Mouse (Mus musculus) kidney, embryonic 14.5 days (tissue): ENCODE data around the gene Gmpr. TPM values are rescaled to one million over a fixed set of nuclear protein-coding genes. Genes with fewer than 3 reads are reported as not detected.

ENCODE experiments used
- ATAC-seq: fragments of 200-750 bp; cut with Nextera tagmentation; 2 replicates; pipeline ENCODE4 v1.8.0; 2017; ENCODE audit warnings: moderate number of reproducible peaks, mild to moderate bottlenecking, moderate TSS enrichment, moderate library complexity; ENCODE audit not compliant: low FRiP score, low TSS enrichment
- H3K27ac ChIP-seq: fragments of 300-500 bp; sonication (generic); 2 replicates; pipeline ENCODE4 v1.5.1; 2014; ENCODE audit warnings: low read depth, mild to moderate bottlenecking, low read length, moderate library complexity, mixed read lengths
- H3K27me3 ChIP-seq: fragments of 300-500 bp; sonication (generic); 2 replicates; pipeline ENCODE4 v1.6.1; 2014; ENCODE audit warnings: mild to moderate bottlenecking, low read length; ENCODE audit not compliant: control insufficient read depth, insufficient read depth
- H3K36me3 ChIP-seq: fragments of 300-500 bp; sonication (generic); 2 replicates; pipeline ENCODE4 v1.6.1; 2014; ENCODE audit warnings: low read length, mixed read lengths; ENCODE audit not compliant: control insufficient read depth, insufficient read depth
- H3K4me1 ChIP-seq: fragments of 300-500 bp; sonication (generic); 2 replicates; pipeline ENCODE4 v1.6.1; 2014; ENCODE audit warnings: low read length, mixed read lengths; ENCODE audit not compliant: control insufficient read depth, insufficient read depth
- H3K4me2 ChIP-seq: fragments of 300-500 bp; sonication (generic); replicated peaks from 2 replicates; pipeline ENCODE4 v1.6.1; 2014; ENCODE audit warnings: low read depth, mild to moderate bottlenecking, low read length
- H3K4me3 ChIP-seq: fragments of 300-500 bp; sonication (generic); 2 replicates; pipeline ENCODE4 v1.5.1; 2014; ENCODE audit warnings: mild to moderate bottlenecking, low read length
- H3K9ac ChIP-seq: fragments of 300-500 bp; sonication (generic); 2 replicates; pipeline ENCODE4 v1.6.1; 2014; ENCODE audit warnings: low read depth, mild to moderate bottlenecking, low read length, moderate library complexity
- H3K9me3 ChIP-seq: fragments of 300-500 bp; sonication (generic); 2 replicates; pipeline ENCODE4 v1.6.1; 2016; ENCODE audit warnings: low read length; ENCODE audit not compliant: control insufficient read depth
- WGBS: fragments of 180-500 bp; shearing (Covaris S2); extraction: QIAGEN DNeasy Blood & Tissue Kit; methylation state at CpG from one replicate; pipeline ENCODE4 v1.1.7; 2014; 5-methylcytosine and 5-hydroxymethylcytosine counted together
- polyA plus RNA-seq: library from polyadenylated mRNA; unstranded; fragments of >200 nt; fragmentation: Nextera tagmentation; extraction: Ambion mirVana; gene quantifications from 2 replicates; pipeline ENCODE4 v1.2.1, GENCODE M21; 2014

The Gmpr gene
- polyA plus RNA-seq, 1 experiment from 2014 or later: 48.9 TPM

DNA sequence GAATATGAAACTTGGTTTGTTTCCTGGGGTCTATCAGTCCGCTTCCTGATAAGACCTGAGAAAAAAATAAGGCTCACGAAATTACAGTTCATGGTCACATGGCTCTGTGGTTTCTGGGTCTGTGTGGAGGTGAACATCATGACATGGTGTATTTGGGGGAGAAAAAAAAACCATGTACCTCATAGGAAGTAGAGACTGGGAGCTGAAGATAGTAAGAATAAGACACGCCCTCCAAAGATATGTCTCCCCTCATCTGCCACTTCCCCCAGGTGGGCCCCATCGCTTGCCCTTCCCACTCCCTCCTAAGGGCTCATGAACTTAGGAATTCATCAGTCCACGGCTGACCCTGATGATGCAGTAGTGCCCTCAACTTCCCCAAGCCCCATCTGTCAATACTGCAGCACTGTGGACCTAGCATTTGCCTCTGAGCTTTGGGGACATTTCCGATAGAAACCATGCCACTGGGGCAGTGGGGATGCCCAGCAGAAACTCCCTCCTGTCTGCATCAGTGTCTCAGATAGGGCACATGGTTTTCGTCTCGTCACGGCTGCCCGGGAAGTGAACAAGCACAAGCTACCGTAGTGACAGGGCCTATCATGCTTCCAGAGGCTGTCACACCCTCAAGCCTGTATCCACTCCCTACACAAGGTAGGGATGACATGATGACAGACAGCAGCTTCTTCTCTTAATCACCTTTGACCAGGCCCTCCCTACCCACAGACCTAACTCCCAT lies 20.2 kb downstream of the Gmpr start:
- no peaks in the 10 kb centered on the region for H3K27me3 ChIP-seq
- 80% methylated on average over 11 of the region's 11 CpGs for WGBS
- no peak overlapping the region for H3K4me2 ChIP-seq
- no peak for ATAC-seq
- H3K27ac ChIP-seq: no peak overlapping the region; the same call in 1 of the 2 replicates
- no peak overlapping the region for H3K9ac ChIP-seq
- H3K36me3 ChIP-seq: no peaks in the 10 kb centered on the region
- H3K4me3 ChIP-seq: no peak overlapping the region
- peaks cover 36% of the 10 kb centered on the region for H3K4me1 ChIP-seq
- no peaks in the 10 kb centered on the region for H3K9me3 ChIP-seq

DNA sequence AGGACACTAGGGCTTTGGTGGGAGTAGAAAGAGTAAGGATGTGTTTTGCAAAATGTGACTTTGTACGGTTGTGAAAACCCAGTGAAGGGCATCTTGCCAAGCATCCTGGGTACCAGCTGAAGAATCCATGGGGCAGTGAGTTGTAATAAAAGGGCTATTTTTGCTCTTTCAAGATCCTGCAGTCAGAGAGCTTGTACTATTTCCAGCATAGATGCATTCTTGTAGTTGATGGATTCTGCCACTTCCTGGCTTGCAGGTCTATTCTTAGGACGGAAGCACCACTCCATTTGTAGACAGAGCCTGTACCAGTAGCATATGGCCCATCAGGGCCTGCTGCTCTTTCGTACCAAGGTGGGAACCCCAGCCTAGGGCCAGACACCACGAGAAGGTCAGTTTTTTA lies 21.5 kb downstream of the Gmpr start:
- Histone ChIP-seq H3K27me3 (no peaks in the 10 kb centered on the region), H3K9ac (no peak overlapping the region), H3K36me3 (no peaks in the 10 kb centered on the region), H3K27ac (no peak overlapping the region), H3K4me2 (no peak overlapping the region), H3K9me3 (no peaks in the 10 kb centered on the region), H3K4me1 (peaks cover 36% of the 10 kb centered on the region), H3K4me3 (no peak overlapping the region)
- WGBS: 78% methylated on average over 4 of the region's 4 CpGs
- no peak for ATAC-seq

DNA sequence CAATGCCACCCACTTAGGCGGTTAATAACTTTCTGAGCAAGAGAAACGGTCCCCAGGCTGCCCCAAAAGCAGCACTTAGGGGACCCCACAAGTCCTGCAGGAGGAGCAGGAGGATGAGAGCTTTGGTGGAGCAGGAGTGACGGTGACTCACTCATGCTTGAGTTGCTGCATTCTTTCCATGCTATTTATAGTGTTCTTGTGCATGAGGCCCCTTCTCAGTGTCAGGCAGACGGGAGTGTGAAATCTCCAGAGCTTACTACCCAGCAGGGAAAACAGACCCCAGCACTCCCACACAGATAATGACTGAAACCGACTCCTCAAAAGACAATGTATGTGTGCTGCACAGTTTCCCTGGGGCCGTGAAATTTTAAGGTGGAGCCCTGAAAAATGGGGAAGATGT lies 23.5 kb downstream of the Gmpr start:
- Histone ChIP-seq H3K9me3 (no peaks in the 10 kb centered on the region), H3K4me3 (no peak overlapping the region), H3K27ac (peak overlapping the region; percentile 88), H3K36me3 (no peaks in the 10 kb centered on the region), H3K27me3 (no peaks in the 10 kb centered on the region), H3K4me2 (no peak overlapping the region), H3K4me1 (peaks cover 40% of the 10 kb centered on the region), H3K9ac (no peak overlapping the region; the same call in 1 of the 2 replicates)
- peak; percentile 68 for ATAC-seq
- WGBS: 14% methylated on average over 6 of the region's 6 CpGs

DNA sequence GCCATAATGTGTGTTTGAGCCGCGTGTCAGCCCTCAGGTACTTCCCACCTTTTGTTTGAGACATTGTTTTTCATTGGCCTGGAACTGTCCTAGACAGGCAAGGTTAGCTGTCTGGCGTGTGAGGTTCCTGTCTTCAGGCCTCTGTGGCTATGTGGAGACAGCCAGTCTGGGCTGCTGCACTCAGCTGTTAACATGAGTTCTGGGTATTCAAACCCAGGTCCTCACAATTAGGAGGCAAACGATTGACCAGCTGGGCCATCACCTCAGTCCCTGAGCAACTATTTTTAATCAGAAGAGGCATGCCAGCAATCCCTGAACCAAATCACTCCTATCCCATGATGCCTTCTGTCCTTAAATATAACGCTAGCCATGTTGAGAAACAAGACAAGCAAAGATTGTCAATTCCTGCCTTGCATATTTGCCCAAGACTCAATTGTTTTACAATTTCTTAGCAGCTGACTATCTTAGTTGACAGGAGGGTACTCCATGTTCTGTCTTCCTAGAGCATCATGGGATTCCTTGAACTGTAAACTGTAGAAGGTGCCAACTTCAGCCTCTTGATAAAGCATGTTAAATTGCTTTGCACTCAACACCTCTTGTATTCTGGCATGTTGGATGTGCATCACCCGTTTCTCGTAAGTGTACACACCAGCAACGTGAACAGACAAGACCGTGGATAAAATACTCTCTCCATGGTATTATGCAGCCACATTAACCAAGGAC lies 28.6 kb downstream of the Gmpr start:
- WGBS: 89% methylated on average over 9 of the region's 9 CpGs
- Histone ChIP-seq H3K27ac (no peak overlapping the region), H3K4me3 (no peak overlapping the region), H3K27me3 (no peaks in the 10 kb centered on the region), H3K9me3 (no peaks in the 10 kb centered on the region), H3K4me1 (peaks cover 12% of the 10 kb centered on the region), H3K4me2 (no peak overlapping the region), H3K9ac (no peak overlapping the region), H3K36me3 (no peaks in the 10 kb centered on the region)
- ATAC-seq: no peak

DNA sequence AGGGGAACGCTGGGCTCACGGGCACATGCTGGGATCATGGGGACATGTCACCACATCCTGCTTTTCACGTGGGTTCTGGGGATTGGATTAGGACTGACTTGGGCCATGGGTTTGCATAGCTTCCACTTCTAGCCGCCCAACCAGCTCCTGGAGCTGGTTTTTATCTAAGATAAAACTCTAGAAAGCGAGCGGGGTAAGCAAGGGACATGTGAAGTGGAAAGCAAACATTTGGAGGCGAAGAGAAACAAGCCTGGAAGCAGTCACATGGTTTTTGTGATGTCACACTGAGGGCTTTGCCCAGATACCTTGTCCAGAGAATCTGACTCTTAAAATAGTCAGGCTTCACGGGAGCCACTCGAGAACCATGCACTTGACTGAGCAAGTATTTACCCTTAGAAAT lies 29.9 kb downstream of the Gmpr start:
- Histone ChIP-seq H3K9me3 (no peaks in the 10 kb centered on the region), H3K27ac (no peak overlapping the region), H3K27me3 (no peaks in the 10 kb centered on the region), H3K9ac (no peak overlapping the region), H3K4me3 (no peak overlapping the region), H3K4me2 (no peak overlapping the region), H3K36me3 (no peaks in the 10 kb centered on the region), H3K4me1 (peaks cover 4% of the 10 kb centered on the region; the same call in 1 of the 2 replicates)
- no peak for ATAC-seq
- WGBS: 84% methylated on average over 9 of the region's 9 CpGs

DNA sequence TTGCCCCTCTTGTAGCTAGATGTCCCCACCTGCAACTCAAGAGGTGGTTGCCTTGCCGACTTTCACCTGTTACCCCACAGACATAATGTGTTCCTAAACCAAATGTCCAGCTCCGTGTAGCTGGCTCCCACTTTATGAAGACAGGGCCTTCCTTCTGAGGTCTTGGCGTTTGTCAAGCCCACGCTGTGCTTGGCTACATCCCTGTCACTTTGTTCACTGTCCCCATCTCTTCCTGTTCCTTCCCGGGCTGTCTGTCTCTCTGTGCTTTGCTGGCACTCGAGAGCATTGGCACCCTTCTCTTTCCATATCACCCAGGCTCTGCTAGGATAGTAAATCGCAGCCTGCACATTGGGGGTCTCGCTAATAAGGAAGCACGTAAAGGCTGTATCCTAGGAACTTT lies 30.8 kb downstream of the Gmpr start:
- Histone ChIP-seq H3K27ac (no peak overlapping the region), H3K27me3 (no peaks in the 10 kb centered on the region), H3K4me3 (no peak overlapping the region), H3K4me2 (no peak overlapping the region), H3K9me3 (no peaks in the 10 kb centered on the region), H3K4me1 (peaks cover 4% of the 10 kb centered on the region; the same call in 1 of the 2 replicates), H3K36me3 (no peaks in the 10 kb centered on the region), H3K9ac (no peak overlapping the region)
- ATAC-seq: no peak
- 81% methylated on average over 9 of the region's 9 CpGs for WGBS

DNA sequence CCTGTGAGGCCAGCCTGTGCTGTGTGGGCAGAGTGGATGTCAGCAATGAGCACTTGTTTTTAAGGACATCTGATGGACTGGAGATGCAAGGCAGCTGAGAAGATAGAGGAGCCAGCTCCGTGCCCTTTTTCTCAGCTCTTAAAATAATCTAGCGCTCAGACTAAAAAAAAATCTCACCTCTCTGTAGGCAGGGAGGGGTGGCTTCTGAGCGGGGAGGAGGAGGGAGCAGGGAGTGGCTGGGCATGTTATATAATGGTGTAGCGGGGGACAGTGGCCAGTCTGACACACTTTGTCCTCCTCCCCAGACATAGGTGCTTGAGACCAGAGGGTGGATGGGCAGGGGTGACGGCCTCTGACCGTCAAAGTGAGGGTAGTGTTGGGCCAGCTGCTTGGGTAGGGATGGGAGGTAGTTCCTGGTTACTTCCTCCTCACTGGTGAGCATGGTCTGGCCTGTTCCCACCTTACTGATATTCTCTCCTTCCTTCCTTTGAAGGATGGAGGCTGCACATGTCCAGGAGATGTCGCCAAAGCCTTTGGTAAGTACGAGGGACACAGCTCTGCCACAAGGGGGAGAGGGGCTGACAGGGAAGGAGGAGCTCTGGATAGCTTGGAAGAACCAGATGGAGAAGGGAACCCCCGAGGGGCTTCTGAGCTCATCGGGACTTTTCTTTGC lies 31.4 kb downstream of the Gmpr start:
- peak; percentile 88 for ATAC-seq

DNA sequence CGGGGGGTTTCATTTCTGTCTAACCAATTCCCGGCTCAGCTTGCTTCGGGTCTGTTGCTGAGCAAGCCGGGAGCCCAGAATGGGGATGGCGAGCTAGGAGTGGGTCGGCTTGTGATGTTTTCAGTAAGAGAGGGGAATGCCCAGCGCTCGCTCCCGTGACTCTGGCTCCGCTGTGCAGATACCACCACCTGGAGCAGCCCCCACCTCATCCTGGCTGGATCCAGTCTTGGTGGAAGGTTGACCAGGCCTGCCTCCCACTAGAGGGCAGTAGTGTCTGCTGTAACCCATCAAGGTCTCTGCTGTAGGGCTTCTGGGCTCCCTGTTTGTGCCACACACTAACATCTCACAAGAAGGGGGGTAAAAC lies 31.9 kb downstream of the Gmpr start:
- H3K9ac ChIP-seq: peak overlapping the region; percentile 55; the same call in 1 of the 2 replicates
- no peaks in the 10 kb centered on the region for H3K36me3 ChIP-seq
- H3K9me3 ChIP-seq: no peaks in the 10 kb centered on the region
- peak overlapping the region; percentile 70 for H3K4me2 ChIP-seq
- 9% methylated on average over 10 of the region's 10 CpGs for WGBS
- H3K4me1 ChIP-seq: peaks cover under 1% of the 10 kb centered on the region; the same call in 1 of the 2 replicates
- ATAC-seq: peak; percentile 92
- no peaks in the 10 kb centered on the region for H3K27me3 ChIP-seq
- peak overlapping the region; percentile 32 for H3K4me3 ChIP-seq
- H3K27ac ChIP-seq: no peak overlapping the region; the same call in 1 of the 2 replicates

More for the DNA sequence above, 31.4 kb downstream of the Gmpr start:
- Histone ChIP-seq H3K4me3 (peak overlapping the region; percentile 32), H3K4me1 (peaks cover 4% of the 10 kb centered on the region; the same call in 1 of the 2 replicates), H3K9me3 (no peaks in the 10 kb centered on the region), H3K4me2 (peak overlapping the region; percentile 70), H3K27ac (no peak overlapping the region; the same call in 1 of the 2 replicates), H3K36me3 (no peaks in the 10 kb centered on the region), H3K27me3 (no peaks in the 10 kb centered on the region), H3K9ac (peak overlapping the region; percentile 55; the same call in 1 of the 2 replicates)
- 28% methylated on average over 10 of the region's 10 CpGs for WGBS
